ENCODE assay signal across 12 mouse cellular contexts in the genomic region with DNA sequence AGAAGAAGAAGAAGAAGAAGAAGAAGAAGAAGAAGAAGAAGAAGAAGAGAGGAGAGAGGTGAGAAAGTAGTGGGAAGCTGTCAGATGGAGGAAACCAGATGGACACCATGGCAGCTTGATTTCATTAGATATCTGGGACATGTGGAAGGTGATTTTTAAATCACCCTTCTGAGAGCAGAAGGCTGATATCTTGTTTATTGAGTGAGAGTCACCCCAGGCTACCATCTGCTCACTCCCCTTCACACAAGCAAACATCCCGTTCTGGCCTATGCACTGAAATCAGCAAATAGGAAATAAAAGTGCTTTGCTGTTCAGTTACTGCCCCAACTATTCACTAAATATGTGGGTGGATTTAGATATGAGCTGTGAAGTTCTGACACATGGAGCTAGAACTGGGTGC.
"Had no signal": no experiment of that assay in that cellular context is flagged by ENCODE, and none has a peak within 500 bp of the region (broad histone marks: within the 10 kb centered on the region; RNA-seq: fewer than 3 reads in every experiment).

No protein-coding gene starts in this region.

- DNase-seq: kidney, adult 18-20 months; kidney, adult 9 months; kidney, postnatal 14 days; kidney, postnatal 4 days; left cerebral cortex, postnatal 4 days; liver, postnatal 0 days; lung, embryonic 14.5 days; right cerebral cortex, adult 18-20 months; right cerebral cortex, postnatal 25 days; spleen, adult 18-20 months; thymus, adult 2 months; thymus, postnatal 14 days had no signal
